Mouse (Mus musculus): ENCODE data around the gene Mtmr10.
A peak's percentile ranks its signal among the peaks of the same experiment; 100 is the strongest.

The Mtmr10 gene

DNA sequence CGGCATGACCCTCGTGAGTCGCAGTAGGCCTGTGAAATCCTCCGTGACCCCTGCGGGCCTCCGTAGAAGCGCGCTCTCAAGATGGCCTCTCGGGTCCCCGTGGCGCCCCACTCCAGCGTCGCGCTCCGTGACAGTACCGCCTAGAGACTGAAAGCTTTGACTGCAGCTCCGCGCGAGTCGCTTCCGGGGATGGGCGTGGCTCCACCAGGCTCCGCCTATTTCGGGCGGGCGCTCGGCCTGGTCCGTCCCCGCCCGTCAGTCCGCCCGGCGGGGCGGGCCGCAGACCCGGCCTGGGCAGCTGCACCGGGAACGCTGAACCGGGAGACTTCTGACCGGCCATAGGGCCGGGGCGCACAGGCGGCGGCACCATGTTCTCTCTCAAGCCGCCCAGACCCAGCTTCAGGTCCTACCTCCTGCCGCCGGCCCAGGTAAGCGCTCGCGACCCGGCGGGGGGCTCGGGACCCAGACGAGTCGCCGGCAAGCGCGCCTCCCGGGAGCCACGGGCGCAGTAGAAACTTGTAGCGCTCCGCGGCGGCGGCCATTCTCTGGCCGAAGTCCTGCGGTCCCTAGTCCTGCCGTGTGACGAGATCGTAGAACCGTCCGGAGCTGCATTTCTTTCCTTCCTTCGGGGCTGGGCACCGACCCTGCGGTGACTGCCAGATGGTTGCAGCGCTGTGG, at the start of gene Mtmr10:
Gene Mtmr10, plus strand, starts transcription at position 240 of the 678 bp plus-strand sequence.
- peak; percentile 98 for DNase-seq

DNA sequence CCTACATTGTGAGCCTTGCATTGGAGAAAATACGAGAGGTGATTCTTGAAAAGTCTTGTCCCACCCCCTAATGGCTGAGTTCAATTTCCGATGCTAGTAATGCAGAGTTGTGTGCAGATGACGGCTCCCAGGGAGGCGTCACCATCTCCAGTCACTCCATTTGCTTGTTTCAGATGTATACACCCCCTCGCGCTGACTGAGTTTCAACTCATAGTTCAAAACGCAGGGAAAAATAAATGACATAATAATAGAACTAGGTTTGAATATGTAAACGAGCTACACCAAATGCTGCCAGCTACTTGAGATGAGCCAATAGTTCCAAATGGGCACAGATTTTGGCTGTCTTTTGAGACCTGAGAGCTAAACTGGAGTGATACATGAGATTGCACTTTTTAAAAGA, 49.7 kb upstream of the Mtmr10 start:
- DNase-seq: peak; percentile 24

DNA sequence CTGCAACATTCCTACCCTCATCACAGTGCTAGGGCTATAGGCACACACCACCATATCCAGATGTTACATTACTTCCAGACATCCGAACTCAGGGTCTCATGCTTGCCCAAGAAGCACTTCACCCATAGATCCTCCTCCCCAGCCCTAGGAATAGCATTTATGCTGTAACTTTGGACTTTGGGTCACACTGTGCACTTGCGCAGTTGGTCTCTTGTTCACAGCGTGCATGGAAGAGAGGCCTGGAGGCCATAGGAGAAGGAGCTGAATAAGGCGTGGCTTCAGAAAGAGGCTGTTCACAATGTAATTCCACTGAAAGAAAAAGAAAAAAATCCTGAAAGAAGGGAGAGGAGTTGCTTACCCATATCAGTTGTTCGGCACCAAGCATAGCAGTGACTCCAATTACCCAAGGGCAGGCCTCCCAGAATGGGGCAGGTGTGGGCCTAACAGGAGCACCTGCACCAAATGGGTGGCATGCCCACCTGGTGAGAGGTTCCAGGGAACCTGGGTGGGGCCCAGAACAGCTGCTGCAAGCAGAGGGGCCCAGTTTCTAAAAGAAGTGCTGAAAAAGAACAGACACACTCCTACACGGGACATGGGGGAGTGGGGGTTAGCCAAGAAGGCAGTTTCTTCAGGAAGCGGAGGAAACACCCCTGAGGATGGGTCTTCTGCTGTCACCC, 48.9 kb upstream of the Mtmr10 start:
- no peak for DNase-seq

DNA sequence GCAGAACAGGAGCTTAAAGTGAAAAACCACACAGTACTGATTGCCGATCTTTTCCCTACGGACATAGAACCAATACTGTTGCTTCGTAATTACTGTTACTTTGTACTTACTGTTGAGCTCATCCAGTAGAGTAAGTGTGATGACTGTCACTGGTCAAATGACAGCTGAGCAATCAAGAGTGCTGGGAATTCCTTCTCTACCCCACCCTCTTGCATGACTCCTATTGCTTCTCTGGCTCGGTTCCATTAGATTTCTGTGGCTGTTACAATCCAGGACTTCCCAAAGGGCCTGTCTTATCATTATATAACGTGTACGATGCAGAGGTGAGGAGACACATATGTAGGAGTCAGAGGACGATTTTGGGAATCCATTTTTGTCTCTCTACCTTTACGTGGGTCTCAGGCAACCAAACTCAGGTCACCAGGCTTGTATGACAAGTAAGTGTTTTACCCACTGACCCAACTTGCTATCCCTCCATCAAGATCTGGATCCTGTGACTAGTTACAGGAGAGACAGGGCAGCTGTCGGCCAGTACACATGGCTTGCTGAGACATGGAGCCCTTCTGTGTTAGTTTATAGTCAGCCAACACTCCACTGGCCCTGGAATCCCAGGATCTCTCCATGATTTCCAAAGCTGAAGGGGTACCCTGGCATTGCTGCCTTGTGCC, 48.2 kb upstream of the Mtmr10 start:
- no peak for DNase-seq

DNA sequence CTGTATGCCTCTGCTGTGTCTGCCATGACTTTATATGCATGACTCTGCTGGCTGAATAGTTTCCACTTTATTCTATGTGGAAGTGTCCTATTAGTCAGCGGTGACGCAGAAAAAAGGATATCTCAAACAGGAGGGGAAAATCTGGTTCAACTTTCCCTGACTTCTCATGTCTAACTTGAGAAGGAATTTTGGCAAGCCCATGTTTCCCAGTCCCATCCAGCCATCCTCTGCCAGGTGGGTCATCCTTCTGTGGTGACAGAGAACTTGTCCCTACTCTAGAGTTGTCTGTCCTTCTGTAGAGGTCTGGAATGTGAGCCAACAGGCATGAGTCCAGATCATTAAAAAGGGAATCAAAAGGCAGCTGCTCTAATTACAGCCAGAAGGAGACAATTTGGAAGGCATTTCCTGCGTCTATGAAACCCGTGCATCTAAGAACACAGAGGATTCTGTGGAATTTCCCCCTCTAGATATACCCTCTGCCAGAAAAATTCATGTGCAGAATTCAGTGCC, 47.6 kb upstream of the Mtmr10 start:
- peak; percentile 32 for DNase-seq

DNA sequence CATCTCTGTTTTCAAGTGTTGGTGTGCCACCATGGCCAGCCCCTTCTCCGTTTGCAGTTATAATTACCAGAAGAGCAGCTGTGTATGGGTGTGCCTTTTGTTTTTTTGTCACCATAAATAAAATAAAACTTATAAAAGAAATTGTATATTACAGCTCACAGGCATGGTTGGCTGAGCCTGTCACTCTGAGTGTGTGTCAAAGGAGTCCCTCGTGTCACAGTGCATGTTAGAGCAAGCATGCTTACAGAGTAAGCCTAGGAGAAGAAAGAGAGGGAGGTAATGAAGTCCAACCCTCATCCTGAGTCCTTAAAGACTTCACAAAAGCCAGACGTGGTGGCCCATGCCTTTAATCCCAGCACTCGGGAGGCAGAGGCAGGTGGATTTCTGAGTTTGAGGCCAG, 45.0 kb upstream of the Mtmr10 start:
- no peak for DNase-seq

DNA sequence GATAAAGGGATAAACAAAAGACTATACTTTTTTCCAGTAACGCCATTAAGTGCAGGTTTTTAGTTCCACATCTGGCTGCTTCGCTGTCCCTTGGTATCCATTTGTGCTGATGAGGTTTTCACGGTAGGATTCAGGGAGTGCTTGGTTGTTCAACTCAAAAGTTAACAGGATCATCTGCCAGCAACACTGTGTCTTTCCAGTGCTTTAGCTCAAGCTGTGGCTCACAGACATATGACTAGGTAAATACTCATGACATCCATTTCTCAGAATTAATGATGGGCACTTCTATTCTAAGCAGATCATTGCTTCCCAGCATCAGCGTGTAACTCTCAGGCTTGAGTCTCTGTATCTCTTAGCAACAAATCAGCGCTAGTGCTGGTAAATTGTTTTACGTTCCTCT, 43.1 kb upstream of the Mtmr10 start:
- DNase-seq: no peak

DNA sequence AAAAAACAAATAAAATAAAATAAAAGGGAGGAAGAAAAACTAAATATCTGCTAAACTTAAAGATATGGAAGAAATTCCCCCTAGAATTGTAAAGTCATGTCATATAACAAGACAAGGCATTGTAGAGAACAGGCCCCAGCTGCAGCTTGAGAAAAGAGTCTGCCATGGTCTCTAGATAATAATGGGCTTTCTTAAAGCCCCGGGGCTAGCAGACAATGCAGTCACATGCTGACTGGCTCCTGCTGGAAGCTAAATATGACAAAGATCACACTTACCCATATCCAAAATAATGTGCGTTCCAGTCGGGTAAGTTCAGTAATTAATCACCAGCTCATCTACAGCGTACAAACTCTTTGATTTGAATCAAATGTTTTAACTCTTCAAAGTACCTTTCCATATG, 40.7 kb upstream of the Mtmr10 start:
- DNase-seq: no peak

DNA sequence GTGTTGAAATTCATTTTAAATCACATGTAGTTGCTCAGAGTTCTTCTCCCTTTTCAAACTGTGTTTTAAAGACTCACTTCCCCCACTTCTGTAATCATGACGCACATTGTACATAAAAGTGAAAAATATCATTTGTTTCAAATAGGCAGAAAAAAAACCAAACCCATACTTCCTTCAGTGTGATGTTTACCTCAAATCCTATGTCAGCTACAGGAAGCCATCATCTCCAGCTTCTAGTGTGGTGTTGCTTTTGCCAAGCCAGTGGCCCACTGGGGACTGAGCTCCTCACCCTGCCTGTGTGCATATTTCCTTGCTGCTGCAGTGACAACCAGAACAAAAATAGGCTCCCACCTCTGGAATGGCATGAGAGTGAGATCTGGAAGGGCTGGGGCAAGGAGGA, 39.1 kb upstream of the Mtmr10 start:
- no peak for DNase-seq

DNA sequence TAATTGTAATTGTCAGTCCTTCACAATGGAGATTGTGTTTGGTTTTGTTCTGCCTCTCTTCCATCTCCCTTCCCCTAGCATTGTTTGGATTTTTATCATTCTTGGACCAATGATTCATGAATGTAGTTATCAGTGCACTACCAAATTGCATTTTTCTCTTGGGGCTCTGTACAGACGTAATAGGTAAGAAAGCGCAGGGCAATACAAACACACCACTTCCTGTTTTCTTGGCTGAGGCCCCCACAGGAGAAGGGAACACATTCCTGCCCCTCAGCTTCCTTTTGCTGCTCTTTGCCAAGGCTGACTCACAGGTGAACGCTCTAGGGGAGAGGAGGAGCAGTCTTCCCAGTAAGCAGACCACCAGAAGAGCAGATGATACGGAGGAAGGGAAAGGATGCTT, 37.7 kb upstream of the Mtmr10 start:
- no peak for DNase-seq

DNA sequence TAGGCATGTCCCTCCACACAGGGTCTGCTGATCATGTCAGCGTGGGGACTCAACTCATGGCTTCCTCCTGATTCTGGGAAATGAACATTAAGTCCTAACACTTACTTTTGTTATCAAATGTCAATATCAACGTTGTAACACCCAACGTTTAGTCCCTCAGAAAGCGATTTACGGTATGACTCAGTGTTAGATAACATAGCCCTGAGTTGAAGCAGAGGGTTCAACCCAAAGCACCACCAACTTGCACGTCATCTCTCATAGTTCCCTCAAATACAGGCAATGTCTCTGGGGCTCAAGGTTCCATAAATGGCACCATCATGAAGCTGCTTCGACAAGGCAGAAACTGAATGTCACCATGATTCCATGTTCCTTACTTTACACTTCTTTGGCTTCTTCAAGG, 37.0 kb upstream of the Mtmr10 start:
- DNase-seq: no peak

DNA sequence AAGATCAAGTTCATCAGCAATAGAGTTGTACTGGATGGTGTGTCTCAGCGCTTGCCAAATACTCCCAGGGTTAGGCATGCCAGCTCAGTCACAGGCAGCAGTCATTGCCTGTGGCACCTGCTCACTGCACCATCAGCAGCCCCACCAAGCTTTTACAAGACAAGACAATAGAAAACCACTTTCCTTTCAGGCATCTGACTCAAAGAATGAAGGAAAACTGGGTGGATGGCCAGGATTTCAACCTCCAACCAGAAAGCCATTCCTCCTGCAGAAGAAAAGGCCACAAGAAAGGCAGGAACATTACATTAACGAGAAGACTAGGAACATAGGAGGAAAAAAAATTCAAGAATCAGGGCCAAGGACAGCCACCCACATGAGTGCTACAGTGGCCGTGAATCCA, 33.7 kb upstream of the Mtmr10 start:
- no peak for DNase-seq

DNA sequence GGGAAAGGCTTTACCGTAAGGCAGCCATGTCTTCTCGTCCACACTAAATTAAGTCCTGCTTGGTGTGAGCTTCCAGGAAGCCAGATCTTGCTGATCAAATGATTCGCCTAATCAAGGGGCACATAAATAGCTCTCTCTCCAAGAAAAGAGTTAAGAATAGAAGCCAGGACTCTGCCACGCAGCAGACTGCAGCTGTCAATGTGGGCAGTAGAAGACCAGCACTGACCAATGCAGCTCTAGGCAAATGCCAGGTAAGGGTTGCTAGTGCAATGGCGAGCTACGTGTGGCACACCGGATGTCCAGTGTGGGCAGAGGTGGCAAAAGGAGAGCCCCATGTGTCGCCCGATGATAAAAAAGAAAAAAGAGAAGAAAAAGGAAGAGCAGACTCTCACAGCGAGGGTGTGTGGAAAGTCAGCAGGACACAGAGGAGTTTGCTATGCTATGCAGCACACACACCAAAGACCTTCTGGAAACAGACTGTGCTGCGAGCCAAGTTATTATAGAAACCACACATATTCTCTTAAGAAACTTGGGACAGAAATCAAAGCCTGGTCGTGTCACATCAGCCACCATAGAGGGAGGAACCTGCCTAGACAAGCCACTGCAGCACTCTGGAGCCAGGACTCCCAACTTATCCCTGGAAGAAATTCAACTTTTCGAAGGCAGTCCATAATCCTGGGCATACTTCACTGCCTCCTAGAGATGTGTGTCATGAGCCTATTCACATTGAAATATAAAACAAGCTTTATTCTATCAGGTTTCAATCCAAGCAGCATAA, 21.8 kb upstream of the Mtmr10 start:
- no peak for DNase-seq

DNA sequence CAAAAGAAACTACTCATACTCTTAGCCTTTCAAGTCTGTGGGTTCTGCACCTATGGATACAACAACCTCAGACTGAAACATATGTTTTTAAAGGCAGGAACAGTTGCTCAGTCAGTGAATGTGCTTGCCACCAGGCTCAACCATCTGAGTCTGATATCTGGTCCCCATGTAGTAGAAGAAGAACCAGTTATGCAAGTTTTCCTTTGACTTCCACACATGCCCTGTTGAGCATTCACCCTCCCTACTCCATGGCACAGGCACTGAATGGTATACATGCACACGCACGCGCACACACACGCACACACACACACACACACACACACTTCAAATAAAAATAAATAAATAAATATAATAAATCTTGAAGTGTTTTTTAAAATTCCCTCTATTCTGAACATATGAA, 20.9 kb upstream of the Mtmr10 start:
- DNase-seq: no peak

DNA sequence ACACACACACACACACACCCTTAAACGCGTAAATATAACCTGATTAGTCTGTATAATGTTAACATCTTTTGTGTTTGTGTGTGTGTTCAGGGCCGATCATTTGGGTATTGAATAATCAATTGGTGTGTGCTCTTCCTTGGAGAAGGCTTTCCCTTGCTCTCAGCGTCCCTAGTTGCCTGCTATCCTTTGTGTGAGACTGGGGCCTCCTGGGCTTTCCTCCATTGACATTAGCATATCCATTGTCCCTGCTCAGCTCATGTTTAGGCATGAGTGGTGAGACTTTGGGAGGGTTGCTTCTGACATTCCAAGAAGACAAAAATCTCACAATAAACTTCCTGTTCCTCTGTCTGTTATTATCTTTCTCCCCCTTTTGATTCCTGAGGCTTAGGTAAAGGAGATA, 15.5 kb upstream of the Mtmr10 start:
- DNase-seq: no peak

DNA sequence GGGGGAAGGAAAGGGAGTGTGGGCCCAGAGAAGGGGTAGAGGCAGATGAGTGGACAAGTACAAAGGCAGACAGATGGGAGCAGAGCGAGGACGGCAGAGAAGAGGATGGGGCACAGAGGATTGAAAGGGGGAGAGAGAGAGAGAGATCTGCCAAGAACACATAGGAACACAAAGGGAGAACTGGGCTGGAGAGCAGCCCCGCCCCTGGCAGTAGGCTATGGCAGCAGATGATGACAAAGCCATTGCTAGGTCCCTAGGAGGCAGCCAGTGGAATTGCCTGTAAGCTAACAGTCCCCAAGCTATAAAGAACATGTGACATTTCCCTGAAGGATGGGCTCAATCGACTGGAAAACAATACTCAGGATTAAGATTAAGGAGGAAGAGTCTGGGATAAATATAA, 11.9 kb upstream of the Mtmr10 start:
- DNase-seq: no peak

DNA sequence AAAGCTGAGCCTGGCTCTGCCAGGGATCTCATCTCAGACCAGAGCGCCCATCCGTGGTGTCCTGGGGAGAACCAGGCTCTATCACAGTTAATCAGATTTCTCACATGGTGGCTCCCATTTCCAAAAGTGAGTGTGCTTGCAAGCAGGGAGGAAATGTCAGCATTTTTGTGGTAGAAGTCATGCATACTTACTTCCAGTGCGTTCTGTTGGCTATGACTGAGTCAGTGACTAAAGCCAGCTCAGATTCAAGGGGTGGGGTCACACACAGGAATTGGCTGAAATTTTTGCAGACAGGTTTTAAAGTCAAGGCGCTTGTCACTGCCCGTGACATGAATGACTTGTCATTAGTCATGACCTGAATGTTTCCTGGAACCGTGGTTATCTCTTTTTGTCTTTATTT, 10.5 kb upstream of the Mtmr10 start:
- DNase-seq: no peak

DNA sequence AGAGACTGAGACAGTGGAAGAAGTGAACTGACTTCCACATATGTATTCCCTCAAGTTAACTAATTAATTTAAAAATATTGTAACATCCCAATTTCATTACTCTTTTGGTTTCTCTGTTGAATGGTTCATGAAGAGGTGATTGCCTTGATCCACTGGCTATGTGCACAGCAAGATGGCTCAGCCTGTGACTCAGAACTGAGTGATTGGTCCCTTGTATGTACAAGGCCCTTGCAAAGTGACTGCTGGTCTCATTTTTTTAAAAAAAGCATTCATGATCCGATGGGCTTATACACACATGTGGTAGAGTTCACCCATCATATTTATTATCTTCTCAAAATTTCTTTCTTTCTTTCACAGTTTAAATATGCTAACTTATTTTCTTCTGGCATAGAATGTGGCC, 8.9 kb upstream of the Mtmr10 start:
- no peak for DNase-seq

DNA sequence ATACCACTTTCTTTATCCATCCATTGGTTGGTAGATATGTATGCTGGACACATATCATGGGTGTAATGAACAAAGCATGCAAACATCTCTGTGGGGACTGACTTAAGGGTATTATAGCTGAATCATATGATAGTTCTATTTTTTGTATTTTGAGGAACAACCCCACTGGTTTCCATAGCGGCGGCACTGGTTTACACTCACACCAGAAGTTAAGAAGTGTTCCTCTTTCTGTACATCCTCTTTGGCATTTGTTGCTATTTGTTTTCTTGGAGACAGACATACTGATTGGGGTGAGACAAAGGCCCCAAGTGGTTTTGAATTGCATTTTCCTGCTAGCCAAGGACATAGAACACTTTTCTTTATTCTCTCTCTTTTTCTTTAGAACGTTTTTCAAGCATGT, 7.9 kb upstream of the Mtmr10 start:
- peak; percentile 56 for DNase-seq

DNA sequence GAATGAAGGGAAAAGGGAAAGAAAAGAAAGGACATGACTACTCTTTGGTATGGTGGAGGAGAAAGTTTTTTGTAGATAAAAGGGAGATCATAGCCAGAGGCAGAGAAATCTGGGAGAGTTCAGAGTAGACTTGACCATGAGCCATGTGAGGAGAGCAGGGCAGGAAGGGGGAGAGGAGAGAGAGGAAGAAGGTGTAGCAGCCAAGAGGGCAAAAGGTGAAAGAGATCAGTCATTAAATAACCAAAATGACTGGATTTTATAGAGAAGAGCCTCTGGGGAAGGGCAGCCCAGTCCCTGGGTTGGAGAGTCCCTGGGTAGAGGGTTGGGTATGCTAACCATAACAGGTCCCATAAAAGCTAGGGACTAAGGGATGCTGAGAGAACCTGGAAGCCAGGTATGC, 887 bp upstream of the Mtmr10 start:
- DNase-seq: no peak

DNA sequence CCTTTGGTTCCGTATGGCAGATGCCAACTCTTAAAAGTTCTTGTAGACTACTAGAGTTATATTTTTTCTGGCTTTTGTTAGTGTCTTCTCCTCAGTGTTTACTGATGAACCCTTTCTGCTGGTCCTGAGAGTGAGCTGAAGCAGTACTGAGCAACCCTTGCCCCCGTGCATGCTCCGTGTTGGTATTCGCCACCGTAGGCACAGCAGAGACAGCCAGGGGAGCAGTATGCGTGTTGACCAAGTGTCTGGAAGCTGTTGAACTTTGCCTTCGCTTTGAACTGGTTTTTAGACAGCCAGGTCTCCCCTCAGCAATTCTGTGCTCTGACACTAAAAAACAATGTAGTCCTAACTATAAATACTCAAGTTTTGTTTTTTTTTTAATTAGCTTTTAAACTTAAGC, 2.0 kb downstream of the Mtmr10 start:
- no peak for DNase-seq

DNA sequence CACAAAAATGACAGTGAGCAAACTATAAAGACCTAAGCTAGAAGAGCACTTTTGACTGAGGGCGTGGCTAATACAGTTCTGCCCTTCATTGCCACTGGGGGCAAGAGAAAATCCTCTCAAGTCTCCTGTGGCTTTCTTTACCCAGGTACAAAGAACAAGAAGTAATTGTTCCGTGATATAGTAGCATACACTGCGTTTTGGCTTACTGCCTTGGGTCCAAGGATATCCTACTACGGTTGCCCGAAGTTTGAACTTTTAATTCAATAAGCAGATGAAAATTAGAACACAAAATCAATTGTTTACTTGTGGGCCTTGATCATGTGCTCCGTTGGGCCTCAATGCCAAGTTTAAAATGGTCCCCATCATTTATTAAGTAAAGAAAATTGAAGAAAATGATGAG, 3.0 kb downstream of the Mtmr10 start:
- DNase-seq: no peak

DNA sequence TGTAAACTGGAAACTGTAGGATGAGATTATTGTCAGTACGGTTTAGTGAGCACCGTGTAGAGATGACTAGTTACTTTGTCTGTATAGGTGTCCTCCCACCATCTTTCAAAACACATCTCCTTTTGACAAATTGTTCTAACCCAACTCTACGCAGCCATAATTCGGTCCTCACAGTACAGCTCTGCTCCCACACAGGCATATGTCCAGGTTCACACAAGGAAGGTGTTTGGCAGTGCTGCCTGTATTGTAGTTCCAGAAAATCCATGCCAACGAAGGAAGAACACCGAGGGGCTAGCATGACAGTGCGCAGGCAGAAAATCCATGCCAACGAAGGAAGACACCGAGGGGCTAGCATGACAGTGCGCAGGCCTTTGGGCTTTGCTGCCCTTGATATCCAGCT, 4.3 kb downstream of the Mtmr10 start:
- peak; percentile 29 for DNase-seq

All from layer of hippocampus, adult 9-11 months (tissue).